Mouse (Mus musculus) kidney, embryonic 14.5 days (tissue): ENCODE results near the gene Gm36210. TPM values are rescaled to one million over a fixed set of nuclear protein-coding genes. Genes with fewer than 3 reads are reported as not detected.
"Not testable (repeated sequence)": the region's sequence is repeated elsewhere in the genome, so short reads cannot be mapped to it uniquely, and the experiment has no call there.

Experiments used
- ATAC-seq: fragments of 200-750 bp; cut with Nextera tagmentation; 2 replicates; pipeline ENCODE4 v1.8.0; 2017; ENCODE audit warnings: moderate number of reproducible peaks, mild to moderate bottlenecking, moderate TSS enrichment, moderate library complexity; ENCODE audit not compliant: low FRiP score, low TSS enrichment
- H3K27ac ChIP-seq: fragments of 300-500 bp; sonication (generic); 2 replicates; pipeline ENCODE4 v1.5.1; 2014; ENCODE audit warnings: low read depth, mild to moderate bottlenecking, low read length, moderate library complexity, mixed read lengths
- H3K27me3 ChIP-seq: fragments of 300-500 bp; sonication (generic); 2 replicates; pipeline ENCODE4 v1.6.1; 2014; ENCODE audit warnings: mild to moderate bottlenecking, low read length; ENCODE audit not compliant: control insufficient read depth, insufficient read depth
- H3K36me3 ChIP-seq: fragments of 300-500 bp; sonication (generic); 2 replicates; pipeline ENCODE4 v1.6.1; 2014; ENCODE audit warnings: low read length, mixed read lengths; ENCODE audit not compliant: control insufficient read depth, insufficient read depth
- H3K4me1 ChIP-seq: fragments of 300-500 bp; sonication (generic); 2 replicates; pipeline ENCODE4 v1.6.1; 2014; ENCODE audit warnings: low read length, mixed read lengths; ENCODE audit not compliant: control insufficient read depth, insufficient read depth
- H3K4me2 ChIP-seq: fragments of 300-500 bp; sonication (generic); replicated peaks from 2 replicates; pipeline ENCODE4 v1.6.1; 2014; ENCODE audit warnings: low read depth, mild to moderate bottlenecking, low read length
- H3K4me3 ChIP-seq: fragments of 300-500 bp; sonication (generic); 2 replicates; pipeline ENCODE4 v1.5.1; 2014; ENCODE audit warnings: mild to moderate bottlenecking, low read length
- H3K9ac ChIP-seq: fragments of 300-500 bp; sonication (generic); 2 replicates; pipeline ENCODE4 v1.6.1; 2014; ENCODE audit warnings: low read depth, mild to moderate bottlenecking, low read length, moderate library complexity
- H3K9me3 ChIP-seq: fragments of 300-500 bp; sonication (generic); 2 replicates; pipeline ENCODE4 v1.6.1; 2016; ENCODE audit warnings: low read length; ENCODE audit not compliant: control insufficient read depth
- WGBS: fragments of 180-500 bp; shearing (Covaris S2); extraction: QIAGEN DNeasy Blood & Tissue Kit; methylation state at CpG from one replicate; pipeline ENCODE4 v1.1.7; 2014; 5-methylcytosine and 5-hydroxymethylcytosine counted together
- polyA plus RNA-seq: library from polyadenylated mRNA; unstranded; fragments of >200 nt; fragmentation: Nextera tagmentation; extraction: Ambion mirVana; gene quantifications from 2 replicates; pipeline ENCODE4 v1.2.1, GENCODE M21; 2014

Gene Gm36210
- polyA plus RNA-seq, 1 experiment from 2014 or later, result 0.22 TPM

DNA sequence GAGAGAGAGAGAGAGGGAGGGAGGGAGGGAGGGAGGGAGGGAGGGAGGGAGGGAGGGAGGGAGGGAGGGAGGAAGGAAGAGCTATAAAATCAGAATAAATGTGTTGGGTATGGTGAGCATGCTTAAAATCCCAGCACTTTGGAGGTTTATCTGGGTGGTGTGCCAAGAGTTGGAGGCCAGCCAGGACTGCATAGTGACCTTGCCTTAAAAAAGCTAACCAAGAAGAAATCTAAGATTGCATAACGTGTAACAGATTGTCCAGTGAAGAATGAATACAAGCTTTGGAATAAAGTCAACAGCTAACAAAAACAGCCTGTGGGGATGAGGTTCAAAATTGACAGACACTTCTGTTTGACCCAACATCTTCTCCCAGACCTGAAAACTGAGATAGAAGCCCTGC, 43.3 kb downstream of the Gm36210 start:
- ATAC-seq, result no peak
- H3K9me3 ChIP-seq, result no peaks in the 10 kb centered on the region
- H3K9ac ChIP-seq, result no peak overlapping the region
- H3K27ac ChIP-seq, result no peak overlapping the region
- H3K36me3 ChIP-seq, result no peaks in the 10 kb centered on the region
- H3K27me3 ChIP-seq, result no peaks in the 10 kb centered on the region
- H3K4me3 ChIP-seq, result no peak overlapping the region
- H3K4me2 ChIP-seq, result no peak overlapping the region
- 43% methylated on average over 1 of the region's 1 CpGs for WGBS
- no peaks in the 10 kb centered on the region for H3K4me1 ChIP-seq

DNA sequence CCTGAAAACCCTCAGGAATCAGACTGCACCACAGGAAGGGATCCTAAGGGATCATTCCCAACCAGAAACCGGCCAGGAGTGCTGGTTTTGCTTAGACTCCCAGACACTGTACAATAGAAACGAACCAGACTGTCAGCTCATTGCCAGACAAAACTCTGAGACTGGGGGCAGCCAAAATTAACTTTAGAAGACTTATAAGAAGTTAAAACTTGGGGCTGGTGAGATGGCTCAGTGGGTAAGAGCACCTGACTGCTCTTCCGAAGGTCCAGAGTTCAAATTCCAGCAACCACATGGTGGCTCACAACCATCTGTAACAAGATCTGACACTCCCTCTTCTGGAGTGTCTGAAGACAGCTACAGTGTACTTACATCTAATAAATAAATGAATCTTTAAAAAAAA, 45.4 kb downstream of the Gm36210 start:
- not testable (repeated sequence) for H3K4me1 ChIP-seq, H3K4me3 ChIP-seq, H3K27me3 ChIP-seq, H3K4me2 ChIP-seq, H3K9ac ChIP-seq, H3K36me3 ChIP-seq, H3K27ac ChIP-seq, ATAC-seq, H3K9me3 ChIP-seq
- 71% methylated on average over 3 of the region's 3 CpGs for WGBS

DNA sequence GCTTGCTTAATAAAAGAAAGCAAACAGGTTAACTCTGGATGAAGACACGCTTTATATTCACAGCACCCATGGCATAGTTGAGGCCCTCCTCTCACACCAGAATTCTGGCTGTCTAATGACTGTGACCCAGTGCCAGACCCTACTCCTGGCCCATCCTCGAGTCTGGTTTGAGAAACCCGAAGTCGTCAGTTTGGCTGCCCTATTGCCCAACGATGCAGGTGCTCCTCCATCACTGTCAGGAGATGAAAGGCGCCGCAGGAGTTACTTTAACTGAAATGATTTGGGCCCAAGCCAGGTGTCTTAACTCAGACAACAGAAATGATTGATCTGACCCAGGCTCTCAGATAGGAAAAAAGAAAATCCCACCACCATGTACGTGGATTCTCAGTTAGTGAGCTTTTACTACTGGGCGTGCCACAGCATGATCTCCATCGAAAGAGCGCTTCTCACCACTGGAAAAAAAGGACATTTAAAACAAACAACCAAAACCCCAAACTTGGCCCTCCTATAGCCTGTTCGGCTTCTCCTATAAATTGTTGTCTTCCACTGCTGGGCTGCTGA, 46.8 kb downstream of the Gm36210 start:
- ATAC-seq, result no peak
- 64% methylated on average over 12 of the region's 12 CpGs for WGBS
- Histone ChIP-seq H3K27ac (no peak overlapping the region), H3K9ac (no peak overlapping the region), H3K4me2 (no peak overlapping the region), H3K27me3 (no peaks in the 10 kb centered on the region), H3K9me3 (no peaks in the 10 kb centered on the region), H3K36me3 (no peaks in the 10 kb centered on the region), H3K4me3 (no peak overlapping the region), H3K4me1 (no peaks in the 10 kb centered on the region)

DNA sequence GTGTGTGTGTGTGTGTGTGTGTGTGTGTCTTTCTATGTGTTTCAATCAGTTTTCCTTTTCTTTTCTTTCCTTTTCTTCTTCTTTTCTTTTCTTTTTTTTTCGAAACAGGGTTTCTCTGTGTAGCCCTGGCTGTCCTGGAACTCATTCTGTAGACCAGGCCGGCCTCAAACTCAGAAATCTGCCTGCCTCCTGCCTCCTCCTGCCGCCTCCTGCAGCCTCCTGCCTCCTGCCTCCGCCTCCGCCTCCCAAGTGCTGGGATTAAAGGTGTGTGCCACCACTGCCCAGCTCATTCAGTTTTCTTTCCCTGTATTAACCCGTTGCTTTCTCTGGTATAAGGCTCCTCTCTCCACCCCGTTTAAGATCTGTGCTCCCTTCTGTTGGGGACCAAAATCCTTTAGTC, 49.0 kb downstream of the Gm36210 start:
- 68% methylated on average over 7 of the region's 7 CpGs for WGBS

DNA sequence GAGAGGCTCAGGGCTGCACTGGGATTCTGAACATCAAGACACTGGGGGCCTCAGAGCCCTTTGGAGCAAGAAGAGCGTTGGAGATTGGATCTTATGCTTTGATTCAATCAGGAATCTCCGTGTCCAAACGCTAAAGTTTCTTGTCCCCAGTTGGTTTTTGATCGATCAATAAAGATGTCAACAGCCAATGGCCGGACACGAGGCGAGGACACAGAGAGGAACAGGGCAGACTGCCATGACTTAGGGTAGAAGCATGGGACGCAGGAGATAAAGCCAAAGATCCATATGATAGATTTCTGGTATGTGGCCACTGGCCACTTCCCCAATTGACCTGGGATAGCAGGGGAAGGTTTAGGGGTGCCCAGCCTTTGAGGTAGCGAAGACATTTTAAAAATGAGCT, 49.8 kb downstream of the Gm36210 start:
- no peak overlapping the region for H3K27ac ChIP-seq
- 88% methylated on average over 9 of the region's 9 CpGs for WGBS
- no peaks in the 10 kb centered on the region for H3K4me1 ChIP-seq
- H3K9ac ChIP-seq, result no peak overlapping the region
- ATAC-seq, result no peak
- no peaks in the 10 kb centered on the region for H3K27me3 ChIP-seq
- no peak overlapping the region for H3K4me3 ChIP-seq
- no peak overlapping the region for H3K4me2 ChIP-seq
- no peaks in the 10 kb centered on the region for H3K9me3 ChIP-seq
- H3K36me3 ChIP-seq, result no peaks in the 10 kb centered on the region

More for the DNA sequence above, 49.0 kb downstream of the Gm36210 start:
- H3K4me1 ChIP-seq, result no peaks in the 10 kb centered on the region
- H3K9me3 ChIP-seq, result no peaks in the 10 kb centered on the region
- no peak overlapping the region for H3K4me3 ChIP-seq
- no peaks in the 10 kb centered on the region for H3K36me3 ChIP-seq
- no peak overlapping the region for H3K27ac ChIP-seq
- H3K27me3 ChIP-seq, result no peaks in the 10 kb centered on the region
- H3K9ac ChIP-seq, result no peak overlapping the region
- no peak overlapping the region for H3K4me2 ChIP-seq
- ATAC-seq, result no peak

DNA sequence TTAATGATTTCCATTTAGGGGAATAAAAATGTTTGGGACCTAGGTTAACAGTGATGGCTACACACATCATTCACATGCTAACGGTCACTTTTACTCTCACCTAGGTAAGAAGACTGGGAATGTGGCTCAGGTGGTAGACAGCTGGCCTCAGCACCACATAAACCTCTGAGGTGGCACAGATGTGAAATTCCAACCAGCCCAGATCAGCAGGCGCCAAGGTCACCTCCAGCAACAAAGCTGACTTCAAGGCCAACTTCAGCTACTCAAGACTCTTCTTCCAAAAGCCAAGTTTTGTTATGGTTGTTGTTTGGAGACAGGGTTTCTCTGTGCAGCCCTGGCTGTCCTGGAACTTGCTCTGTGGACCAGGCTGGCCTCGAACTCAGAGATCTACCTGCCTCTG, 52.7 kb downstream of the Gm36210 start:
- ATAC-seq, result no peak
- H3K4me1 ChIP-seq, result no peaks in the 10 kb centered on the region
- no peak overlapping the region for H3K27ac ChIP-seq
- H3K9me3 ChIP-seq, result no peaks in the 10 kb centered on the region
- no peak overlapping the region for H3K4me2 ChIP-seq
- no peaks in the 10 kb centered on the region for H3K36me3 ChIP-seq
- H3K27me3 ChIP-seq, result no peaks in the 10 kb centered on the region
- no peak overlapping the region for H3K9ac ChIP-seq
- H3K4me3 ChIP-seq, result no peak overlapping the region
- WGBS, result 78% methylated on average over 3 of the region's 3 CpGs

DNA sequence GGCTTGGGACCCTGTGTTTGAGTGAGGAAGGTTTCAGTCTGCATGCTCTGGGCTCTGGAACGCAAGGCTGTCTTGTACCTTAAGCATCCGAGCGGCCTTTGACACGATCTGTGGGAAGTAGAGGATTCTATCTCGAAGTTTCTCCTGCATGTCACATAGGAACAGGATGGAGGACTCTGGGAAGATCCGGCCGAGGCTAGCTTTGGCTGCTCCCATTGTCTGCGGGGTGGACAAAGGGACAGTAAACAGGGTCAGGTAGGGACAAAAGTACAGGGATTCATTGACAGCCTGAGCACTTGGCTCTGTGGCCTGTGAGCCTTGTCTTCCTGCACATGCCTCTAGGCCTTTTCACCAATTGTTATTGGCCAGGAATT, 55.0 kb downstream of the Gm36210 start:
- ATAC-seq, result no peak
- Histone ChIP-seq H3K4me1 (no peaks in the 10 kb centered on the region), H3K4me3 (no peak overlapping the region), H3K27ac (no peak overlapping the region), H3K4me2 (no peak overlapping the region), H3K9ac (no peak overlapping the region), H3K9me3 (no peaks in the 10 kb centered on the region), H3K27me3 (no peaks in the 10 kb centered on the region), H3K36me3 (no peaks in the 10 kb centered on the region)
- 74% methylated on average over 8 of the region's 8 CpGs for WGBS

DNA sequence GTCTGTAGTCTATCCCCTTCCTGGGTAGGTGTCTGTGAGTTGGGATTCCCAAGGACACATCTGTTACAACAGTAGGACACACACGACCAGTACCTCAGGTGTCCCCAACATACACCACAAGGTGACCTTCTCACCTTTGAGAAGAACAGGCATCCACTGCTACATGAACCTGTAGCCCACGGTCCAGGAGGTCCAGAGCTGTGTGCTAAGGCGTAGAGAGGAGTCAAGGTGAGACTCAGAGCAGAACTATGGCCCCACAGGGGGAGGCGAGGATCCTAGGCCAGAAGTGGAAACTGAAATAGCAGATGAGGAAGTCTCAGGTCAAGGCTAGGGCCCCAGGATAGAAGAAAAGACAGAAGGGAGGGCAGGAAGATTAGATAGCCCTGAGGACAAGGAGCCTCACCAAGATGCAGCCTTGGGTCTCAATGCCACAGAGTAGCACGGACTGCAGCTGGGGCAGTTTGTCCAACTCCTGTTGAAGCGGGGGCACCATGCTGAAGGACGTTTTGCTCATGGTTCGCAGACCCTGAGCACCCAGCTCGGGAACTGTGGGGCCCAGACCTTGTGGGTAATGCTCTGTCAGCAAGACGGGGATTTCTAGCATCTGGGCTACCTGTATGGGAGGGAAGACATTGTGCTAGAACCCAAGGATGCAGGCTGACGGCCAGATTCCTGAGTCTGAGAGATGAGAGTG, 55.5 kb downstream of the Gm36210 start:
- no peak overlapping the region for H3K4me2 ChIP-seq
- no peak overlapping the region for H3K9ac ChIP-seq
- H3K27ac ChIP-seq, result no peak overlapping the region
- 75% methylated on average over 11 of the region's 11 CpGs for WGBS
- no peaks in the 10 kb centered on the region for H3K9me3 ChIP-seq
- no peak for ATAC-seq
- no peaks in the 10 kb centered on the region for H3K27me3 ChIP-seq
- no peaks in the 10 kb centered on the region for H3K36me3 ChIP-seq
- H3K4me1 ChIP-seq, result no peaks in the 10 kb centered on the region
- H3K4me3 ChIP-seq, result no peak overlapping the region

DNA sequence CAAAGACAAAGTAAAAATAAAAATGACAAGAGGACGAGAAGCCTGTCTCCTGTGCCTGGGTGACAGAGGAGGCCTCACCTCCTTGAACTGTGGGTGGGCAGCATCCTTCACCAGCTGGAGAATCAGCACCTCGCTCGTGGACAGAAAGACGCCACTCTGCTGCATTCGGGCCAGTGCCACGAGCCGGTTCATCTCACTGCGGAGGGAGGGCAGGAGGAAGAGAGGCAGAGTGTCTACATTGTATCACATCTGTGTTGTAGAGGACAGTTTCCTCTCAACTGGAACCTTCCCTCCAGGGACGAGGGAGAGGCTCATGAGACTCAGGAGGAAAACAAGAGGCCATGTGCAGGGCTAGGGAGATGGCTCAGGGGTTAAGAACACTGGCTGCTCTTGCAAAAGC, 56.9 kb downstream of the Gm36210 start:
- no peak for ATAC-seq
- no peak overlapping the region for H3K4me3 ChIP-seq
- no peak overlapping the region for H3K4me2 ChIP-seq
- WGBS, result 56% methylated on average over 9 of the region's 9 CpGs
- no peaks in the 10 kb centered on the region for H3K36me3 ChIP-seq
- no peaks in the 10 kb centered on the region for H3K9me3 ChIP-seq
- H3K27ac ChIP-seq, result no peak overlapping the region
- no peak overlapping the region for H3K9ac ChIP-seq
- peaks cover 2% of the 10 kb centered on the region for H3K27me3 ChIP-seq
- H3K4me1 ChIP-seq, result 0 out of 2 replicates have a peak, but pooled peaks cover 1% of the 10 kb centered on the region
